ENCODE assay signal across 8 mouse cellular contexts in the genomic region with DNA sequence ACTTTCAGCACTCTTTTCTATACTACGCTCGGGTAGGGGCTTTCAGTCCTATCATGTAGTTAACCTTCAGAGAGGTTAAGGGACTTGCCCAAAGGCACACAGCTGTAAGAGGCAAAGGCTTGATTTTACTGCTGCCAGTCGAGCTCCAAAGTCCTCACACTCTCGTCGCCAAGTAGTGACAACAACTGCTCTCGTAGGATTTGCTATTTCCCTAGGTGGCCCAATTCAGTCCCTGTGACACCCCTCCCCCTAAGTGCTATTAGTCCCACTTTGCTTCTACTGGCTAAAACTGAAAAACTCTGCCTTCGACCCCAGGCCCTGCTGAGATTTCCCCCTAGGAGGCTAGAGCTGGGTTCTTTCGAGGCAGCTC. TPM values are rescaled to one million over a fixed set of nuclear protein-coding genes. Genes with fewer than 3 reads are reported as not detected.
DNase-seq lines count a peak whose midpoint lies in the region; ATAC-seq and TF ChIP-seq lines count a peak whose summit lies in the region.

No protein-coding gene starts in this region.

- H3K79me2 ChIP-seq in C2C12 (ENCODE audit: control insufficient read depth, insufficient read depth), result peaks cover 58% of the 10 kb centered on the region

- TF ChIP-seq CTCF in cerebellum, adult 2 months (IDR thresholded peaks at IDR 0.05; ENCODE audit: borderline replicate concordance, insufficient read depth, low read depth, low read length), result no peak
- TF ChIP-seq CTCF in C2C12 (IDR thresholded peaks at IDR 0.05; ENCODE audit: control insufficient read depth, insufficient read depth, insufficient read length), result no peak

- H3K4me1 ChIP-seq in cerebellum, adult 2 months (ENCODE audit: control insufficient read depth, insufficient read depth, low read length), result peaks cover 6% of the 10 kb centered on the region; the same call in 1 of the 2 replicates
- peaks cover 15% of the 10 kb centered on the region for H3K4me1 ChIP-seq in forebrain, embryonic 15.5 days
- H3K4me1 ChIP-seq in liver, embryonic 13.5 days (replicated peaks), result peaks cover 38% of the 10 kb centered on the region

- no peak for DNase-seq in cerebellum, adult 2 months
- DNase-seq in cerebellum, adult 8-10 months, result no peak
- no peak for DNase-seq in liver, embryonic 13.5 days
- no peak for DNase-seq in thymus, postnatal 0 days (ENCODE audit: low spot score)
- DNase-seq in left cerebral cortex, adult 11 months (ENCODE audit: low spot score), result no peak
- no peak for DNase-seq in urinary bladder, postnatal 4 days (ENCODE audit: low spot score in 2 of 2)

- peaks cover 8% of the 10 kb centered on the region for H3K36me3 ChIP-seq in C2C12 (ENCODE audit: control insufficient read depth, insufficient read depth)
- H3K36me3 ChIP-seq in forebrain, embryonic 15.5 days, result no peaks in the 10 kb centered on the region
- peaks cover 3% of the 10 kb centered on the region; the same call in 1 of the 2 replicates for H3K36me3 ChIP-seq in liver, embryonic 13.5 days

- ATAC-seq in forebrain, embryonic 15.5 days (replicated peaks), result no peak
- ATAC-seq in liver, embryonic 13.5 days (ENCODE audit: low read depth), result no peak

- H3K79me3 ChIP-seq in C2C12 (ENCODE audit: low read depth), result peaks cover 26% of the 10 kb centered on the region

- H3K27ac ChIP-seq in cerebellum, adult 2 months (ENCODE audit: insufficient read depth, low read length), result no peak overlapping the region
- no peak overlapping the region for H3K27ac ChIP-seq in forebrain, embryonic 15.5 days (replicated peaks)
- H3K27ac ChIP-seq in liver, embryonic 13.5 days, result no peak overlapping the region

- H3K9me3 ChIP-seq in forebrain, embryonic 15.5 days, result no peaks in the 10 kb centered on the region
- no peaks in the 10 kb centered on the region for H3K9me3 ChIP-seq in liver, embryonic 13.5 days (replicated peaks)

- 48% methylated on average over 8 of the region's 8 CpGs for WGBS in cerebellum, adult 2 months
- 5% methylated on average over 8 of the region's 8 CpGs for WGBS in forebrain, embryonic 15.5 days
- WGBS in liver, embryonic 13.5 days (ENCODE audit: insufficient replicate concordance), result 11% methylated on average over 8 of the region's 8 CpGs

- H3K4me2 ChIP-seq in forebrain, embryonic 15.5 days (replicated peaks), result peak overlapping the region; percentile 72
- peak overlapping the region; percentile 55 for H3K4me2 ChIP-seq in liver, embryonic 13.5 days

- peak overlapping the region; percentile 40 for H3K4me3 ChIP-seq in cerebellum, adult 2 months (replicated peaks; ENCODE audit: insufficient read depth, low read depth, low read length)
- H3K4me3 ChIP-seq in C2C12 (ENCODE audit: insufficient read depth, poor library complexity, severe bottlenecking), result peak overlapping the region; percentile 69
- peak overlapping the region; percentile 39 for H3K4me3 ChIP-seq in forebrain, embryonic 15.5 days
- H3K4me3 ChIP-seq in liver, embryonic 13.5 days (replicated peaks), result peak overlapping the region; percentile 59

- H3K9ac ChIP-seq in forebrain, embryonic 15.5 days (replicated peaks), result peak overlapping the region; percentile 36
- peak overlapping the region; percentile 63 for H3K9ac ChIP-seq in liver, embryonic 13.5 days

- H3K27me3 ChIP-seq in cerebellum, adult 2 months (ENCODE audit: control insufficient read depth, insufficient read depth, low read length), result no peaks in the 10 kb centered on the region
- no peaks in the 10 kb centered on the region for H3K27me3 ChIP-seq in C2C12 (ENCODE audit: control insufficient read depth, insufficient read depth, insufficient read length)
- peaks cover 10% of the 10 kb centered on the region; the same call in 1 of the 2 replicates for H3K27me3 ChIP-seq in forebrain, embryonic 15.5 days
- peaks cover 46% of the 10 kb centered on the region for H3K27me3 ChIP-seq in liver, embryonic 13.5 days

- TF ChIP-seq POLR2A in cerebellum, adult 2 months (IDR thresholded peaks at IDR 0.05; ENCODE audit: borderline replicate concordance, insufficient read depth, low read length), result no peak

- peak overlapping the region; percentile 89 for H3ac ChIP-seq in C2C12 (ENCODE audit: control insufficient read depth, insufficient read length, low read depth)

TF ChIP-seq in C2C12, 6 proteins besides CTCF, POLR2A, EP300 and RAD21:
- no peak for TF ChIP-seq MYOD1 (IDR thresholded peaks at IDR 0.05; ENCODE audit: control insufficient read depth, insufficient read length, low read depth)
- no peak for TF ChIP-seq FOSL1 (IDR thresholded peaks at IDR 0.05; ENCODE audit: insufficient read depth, low read length, poor library complexity, severe bottlenecking)
- no peak for TF ChIP-seq MYOG (IDR thresholded peaks at IDR 0.05; ENCODE audit: control insufficient read depth, extremely low read depth, insufficient read length)

RNA-seq across cellular contexts. Expression of a gene that starts 0.5 kb away (rescaled TPM):
- polyA plus RNA-seq in cerebellum, adult 2 months (2012; rRNA removed), result 9.9 and 10.5 TPM in 2 replicates
- polyA plus RNA-seq in C2C12 (2012; fragmentation: generic; extraction: Trizol), result 65.1 TPM
- 5.1 and 5.6 TPM in 2 replicates for polyA plus RNA-seq in forebrain, embryonic 15.5 days (2015; fragmentation: Nextera tagmentation; extraction: Ambion mirVana)
- polyA plus RNA-seq in liver, embryonic 13.5 days (2015; fragmentation: Nextera tagmentation; extraction: Ambion mirVana), result 6.5 and 6.7 TPM in 2 replicates
- 6.6 and 7.7 TPM in 2 replicates for polyA plus RNA-seq in thymus, postnatal 0 days (2015; fragmentation: Nextera tagmentation; extraction: Ambion mirVana)

RNA-seq across cellular contexts. Expression of a gene that starts 38.5 kb away (rescaled TPM):
- polyA plus RNA-seq in cerebellum, adult 2 months (2012; rRNA removed), result 82.4 and 104 TPM in 2 replicates
- polyA plus RNA-seq in C2C12 (2012; fragmentation: generic; extraction: Trizol), result 14.4 TPM
- polyA plus RNA-seq in forebrain, embryonic 15.5 days (2015; fragmentation: Nextera tagmentation; extraction: Ambion mirVana), result 1.5 and 1.8 TPM in 2 replicates
- polyA plus RNA-seq in liver, embryonic 13.5 days (2015; fragmentation: Nextera tagmentation; extraction: Ambion mirVana), result 0.17 and 0.22 TPM in 2 replicates
- 0.82 and 1.5 TPM in 2 replicates for polyA plus RNA-seq in thymus, postnatal 0 days (2015; fragmentation: Nextera tagmentation; extraction: Ambion mirVana)

RNA-seq across cellular contexts. Expression of a gene that starts 40.7 kb away (rescaled TPM):
- polyA plus RNA-seq in cerebellum, adult 2 months (2012; rRNA removed), result 87.1 and 90.4 TPM in 2 replicates
- 24.0 TPM for polyA plus RNA-seq in C2C12 (2012; fragmentation: generic; extraction: Trizol)
- polyA plus RNA-seq in forebrain, embryonic 15.5 days (2015; fragmentation: Nextera tagmentation; extraction: Ambion mirVana), result 40.3 and 43.3 TPM in 2 replicates
- polyA plus RNA-seq in liver, embryonic 13.5 days (2015; fragmentation: Nextera tagmentation; extraction: Ambion mirVana), result 10.9 and 15.4 TPM in 2 replicates
- 26.0 and 27.6 TPM in 2 replicates for polyA plus RNA-seq in thymus, postnatal 0 days (2015; fragmentation: Nextera tagmentation; extraction: Ambion mirVana)

RNA-seq across cellular contexts. Expression of a gene that starts 59.6 kb away (rescaled TPM):
- polyA plus RNA-seq in cerebellum, adult 2 months (2012; rRNA removed), result not detected in 2 replicates
- not detected for polyA plus RNA-seq in C2C12 (2012; fragmentation: generic; extraction: Trizol)
- polyA plus RNA-seq in forebrain, embryonic 15.5 days (2015; fragmentation: Nextera tagmentation; extraction: Ambion mirVana), result not detected in 2 replicates
- polyA plus RNA-seq in liver, embryonic 13.5 days (2015; fragmentation: Nextera tagmentation; extraction: Ambion mirVana), result not detected in 2 replicates
- not detected in 2 replicates for polyA plus RNA-seq in thymus, postnatal 0 days (2015; fragmentation: Nextera tagmentation; extraction: Ambion mirVana)
